Mouse (Mus musculus) hindbrain, embryonic 14.5 days (tissue): Measurements from ENCODE around the gene Supt16. TPM values are rescaled to one million over a fixed set of nuclear protein-coding genes. Genes with fewer than 3 reads are reported as not detected.
A peak's percentile ranks its signal among the peaks of the same experiment; 100 is the strongest.

ENCODE experiments used
- ATAC-seq: fragments of 200-750 bp; cut with Nextera tagmentation; 2 replicates; pipeline ENCODE4 v1.8.0; 2017; ENCODE audit warnings: moderate number of reproducible peaks, mild to moderate bottlenecking, moderate TSS enrichment, moderate library complexity; ENCODE audit not compliant: low FRiP score
- DNase-seq: peaks from one replicate; pipeline ENCODE4 v3.0.0-alpha.2; 2015; ENCODE audit warnings: low spot score
- H3K27ac ChIP-seq: fragments of 300-500 bp; sonication (generic); 2 replicates; pipeline ENCODE4 v1.5.1; 2014; ENCODE audit warnings: mild to moderate bottlenecking, moderate library complexity
- H3K27me3 ChIP-seq: fragments of 300-500 bp; sonication (generic); 2 replicates; pipeline ENCODE4 v1.6.1; 2014; ENCODE audit warnings: mild to moderate bottlenecking, low read length, mixed read lengths; ENCODE audit not compliant: control insufficient read depth, insufficient read depth
- H3K36me3 ChIP-seq: fragments of 300-500 bp; sonication (generic); replicated peaks from 2 replicates; pipeline ENCODE4 v1.6.1; 2014; ENCODE audit not compliant: control insufficient read depth, insufficient read depth
- H3K4me1 ChIP-seq: fragments of 300-500 bp; sonication (generic); replicated peaks from 2 replicates; pipeline ENCODE4 v1.6.1; 2014; ENCODE audit warnings: antibody characterized with exemption, low read length, mixed read lengths; ENCODE audit not compliant: control insufficient read depth, insufficient read depth
- H3K4me2 ChIP-seq: fragments of 300-500 bp; sonication (generic); replicated peaks from 2 replicates; pipeline ENCODE4 v1.6.1; 2014; ENCODE audit warnings: mild to moderate bottlenecking, moderate library complexity
- H3K4me3 ChIP-seq: fragments of 300-500 bp; sonication (generic); replicated peaks from 2 replicates; pipeline ENCODE4 v1.5.1; 2014; ENCODE audit warnings: mild to moderate bottlenecking, low read length
- H3K9ac ChIP-seq: fragments of 300-500 bp; sonication (generic); 2 replicates; pipeline ENCODE4 v1.6.1; 2014
- H3K9me3 ChIP-seq: fragments of 300-500 bp; sonication (generic); 2 replicates; pipeline ENCODE4 v1.6.1; 2016; ENCODE audit warnings: low read length; ENCODE audit not compliant: control insufficient read depth
- WGBS: fragments of 180-500 bp; shearing (Covaris S2); extraction: QIAGEN DNeasy Blood & Tissue Kit; methylation state at CpG from one replicate; pipeline ENCODE4 v1.1.7; 2014; 5-methylcytosine and 5-hydroxymethylcytosine counted together
- polyA plus RNA-seq: library from polyadenylated mRNA; unstranded; fragments of >200 nt; fragmentation: Nextera tagmentation; extraction: Ambion mirVana; gene quantifications from 2 replicates; pipeline ENCODE4 v1.2.1, GENCODE M21; 2014

Supt16 gene
- polyA plus RNA-seq, 1 experiment from 2014 or later, result 53.3 TPM

- Histone ChIP-seq H3K36me3 (peaks cover 63% of the 10 kb centered on the region), H3K4me1 (peaks cover 19% of the 10 kb centered on the region), H3K27me3 (no peaks in the 10 kb centered on the region), H3K9me3 (no peaks in the 10 kb centered on the region), H3K4me3 (no peak overlapping the region), H3K27ac (no peak overlapping the region), H3K9ac (no peak overlapping the region), H3K4me2 (no peak overlapping the region)
- ATAC-seq (no peak), DNase-seq (no peak)
- WGBS, result 96% methylated on average over 4 of the region's 4 CpGs
These were observed 2.2 kb upstream of the Supt16 start for GRCm38 (mm10) chr14:52199412-52199811.

GRCm38 (mm10) chr14:52198141-52198540, 925 bp upstream of the Supt16 start:
- Histone ChIP-seq H3K4me3 (peak overlapping the region; percentile 100), H3K9me3 (no peaks in the 10 kb centered on the region), H3K4me2 (peak overlapping the region; percentile 89), H3K27me3 (no peaks in the 10 kb centered on the region), H3K27ac (0 out of 2 replicates have a peak overlapping the region, but pooled peaks have one; percentile 97), H3K36me3 (peaks cover 57% of the 10 kb centered on the region), H3K4me1 (peaks cover 19% of the 10 kb centered on the region), H3K9ac (peak overlapping the region; percentile 98; the same call in 1 of the 2 replicates)
- 20% methylated on average over 3 of the region's 3 CpGs for WGBS
- ATAC-seq (no peak), DNase-seq (no peak)

GRCm38 (mm10) chr14:52196230-52197155, 723 bp downstream of the Supt16 start:
- Histone ChIP-seq H3K4me1 (peaks cover 19% of the 10 kb centered on the region), H3K4me3 (peak overlapping the region; percentile 100), H3K9me3 (no peaks in the 10 kb centered on the region), H3K9ac (peak overlapping the region; percentile 98), H3K27ac (peak overlapping the region; percentile 97), H3K36me3 (peaks cover 43% of the 10 kb centered on the region), H3K27me3 (no peaks in the 10 kb centered on the region), H3K4me2 (peak overlapping the region; percentile 89)
- WGBS, result under 1% methylated on average over 54 of the region's 59 CpGs
- ATAC-seq, result no peak; the same call in 1 of the 2 replicates
- DNase-seq, result no peak

GRCm38 (mm10) chr14:52195691-52196090, 1.5 kb downstream of the Supt16 start:
- WGBS, result 11% methylated on average over 3 of the region's 3 CpGs
- Histone ChIP-seq H3K4me1 (peaks cover 19% of the 10 kb centered on the region), H3K27me3 (no peaks in the 10 kb centered on the region), H3K9ac (peak overlapping the region; percentile 98), H3K27ac (no peak overlapping the region), H3K4me2 (peak overlapping the region; percentile 89), H3K36me3 (peaks cover 36% of the 10 kb centered on the region), H3K4me3 (peak overlapping the region; percentile 100), H3K9me3 (no peaks in the 10 kb centered on the region)
- DNase-seq (peak; percentile 36), ATAC-seq (no peak)

GRCm38 (mm10) chr14:52190740-52191359, 6.4 kb downstream of the Supt16 start:
- Histone ChIP-seq H3K36me3 (peaks cover 15% of the 10 kb centered on the region), H3K9me3 (no peaks in the 10 kb centered on the region), H3K4me3 (no peak overlapping the region), H3K27me3 (no peaks in the 10 kb centered on the region), H3K4me2 (no peak overlapping the region), H3K27ac (no peak overlapping the region), H3K9ac (no peak overlapping the region), H3K4me1 (peaks cover 9% of the 10 kb centered on the region)
- ATAC-seq (no peak), DNase-seq (no peak)

GRCm38 (mm10) chr14:52189519-52189918, 7.7 kb downstream of the Supt16 start:
- Histone ChIP-seq H3K4me2 (no peak overlapping the region), H3K9me3 (no peaks in the 10 kb centered on the region), H3K36me3 (peaks cover 15% of the 10 kb centered on the region), H3K27me3 (no peaks in the 10 kb centered on the region), H3K4me3 (no peak overlapping the region), H3K9ac (no peak overlapping the region), H3K4me1 (no peaks in the 10 kb centered on the region), H3K27ac (no peak overlapping the region)
- DNase-seq (peak; percentile 36), ATAC-seq (no peak)
- 79% methylated on average over 2 of the region's 2 CpGs for WGBS

- no peak overlapping the region for H3K27ac ChIP-seq
- no peak overlapping the region for H3K4me2 ChIP-seq
- no peaks in the 10 kb centered on the region for H3K4me1 ChIP-seq
- DNase-seq (no peak), ATAC-seq (no peak)
- H3K9ac ChIP-seq, result no peak overlapping the region
- H3K36me3 ChIP-seq, result peaks cover 15% of the 10 kb centered on the region
- H3K9me3 ChIP-seq, result no peaks in the 10 kb centered on the region
- no peaks in the 10 kb centered on the region for H3K27me3 ChIP-seq
- H3K4me3 ChIP-seq, result no peak overlapping the region
- 78% methylated on average over 1 of the region's 1 CpGs for WGBS
These were observed 8.4 kb downstream of the Supt16 start for GRCm38 (mm10) chr14:52188788-52189187.

- DNase-seq (no peak), ATAC-seq (no peak)
- no peaks in the 10 kb centered on the region for H3K4me1 ChIP-seq
- no peaks in the 10 kb centered on the region for H3K27me3 ChIP-seq
- no peak overlapping the region for H3K9ac ChIP-seq
- 89% methylated on average over 2 of the region's 2 CpGs for WGBS
- H3K4me2 ChIP-seq, result no peak overlapping the region
- H3K27ac ChIP-seq, result no peak overlapping the region
- H3K4me3 ChIP-seq, result no peak overlapping the region
- H3K36me3 ChIP-seq, result peaks cover 86% of the 10 kb centered on the region
- no peaks in the 10 kb centered on the region for H3K9me3 ChIP-seq
These were observed 30.6 kb downstream of the Supt16 start for GRCm38 (mm10) chr14:52166571-52166970.

- H3K27ac ChIP-seq, result no peak overlapping the region
- H3K36me3 ChIP-seq, result peaks cover 76% of the 10 kb centered on the region
- no peaks in the 10 kb centered on the region for H3K4me1 ChIP-seq
- no peak overlapping the region for H3K4me3 ChIP-seq
- no peak for DNase-seq
- H3K27me3 ChIP-seq, result no peaks in the 10 kb centered on the region
- WGBS, result 92% methylated on average over 6 of the region's 6 CpGs
- H3K4me2 ChIP-seq, result no peak overlapping the region
- no peak for ATAC-seq
- H3K9ac ChIP-seq, result no peak overlapping the region
- no peaks in the 10 kb centered on the region for H3K9me3 ChIP-seq
These were observed 36.3 kb downstream of the Supt16 start for GRCm38 (mm10) chr14:52160911-52161310.
